Mouse (Mus musculus): ENCODE measurements around the gene Pgm2.

- TF ChIP-seq CTCF (IDR thresholded peaks at IDR 0.05; ENCODE audit: borderline replicate concordance, insufficient read depth, low read length), result no peak
- no peak for TF ChIP-seq POLR2A (IDR thresholded peaks at IDR 0.05; ENCODE audit: low read depth, low read length)
These were observed 48.0 kb upstream of the Pgm2 start for GRCm38 (mm10) chr5:64044790-64045189.

Measured in embryonic fibroblast, embryonic 13.5 days (primary cell).